ENCODE assay signal across 8 mouse cellular contexts in the genomic region with DNA sequence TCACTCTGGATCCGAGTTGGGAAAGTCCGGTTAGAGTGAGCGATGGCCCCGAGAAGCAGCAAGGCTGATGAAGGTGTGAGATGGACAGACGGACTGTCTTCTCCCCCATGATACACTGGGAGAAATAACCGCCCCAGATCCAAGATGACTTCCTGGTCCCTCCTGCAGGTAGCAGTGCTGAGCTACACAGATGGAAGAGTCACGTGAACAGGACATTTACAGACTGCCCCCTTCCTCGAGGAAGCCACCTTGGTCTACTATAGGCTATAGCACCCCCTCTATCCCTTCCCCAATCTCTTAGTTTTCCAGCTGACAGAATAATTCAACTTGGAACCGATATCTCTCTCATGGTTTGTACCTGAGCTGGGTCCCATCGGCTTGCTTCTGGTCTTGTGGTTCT. TPM values are rescaled to one million over a fixed set of nuclear protein-coding genes. Genes with fewer than 3 reads are reported as not detected.
DNase-seq lines count a peak whose midpoint lies in the region; ATAC-seq and TF ChIP-seq lines count a peak whose summit lies in the region.

No protein-coding gene starts in this region.

- peak overlapping the region; percentile 89 for H3K27ac ChIP-seq in layer of hippocampus, adult 2 months
- no peak overlapping the region for H3K27ac ChIP-seq in brown adipose tissue, adult 24 weeks (replicated peaks; ENCODE audit: low read depth, low read length)
- no peak overlapping the region for H3K27ac ChIP-seq in forebrain, embryonic 11.5 days (ENCODE audit: low read depth, low read length)
- H3K27ac ChIP-seq in intestine, embryonic 14.5 days (ENCODE audit: low read depth), result no peak overlapping the region

- peak overlapping the region; percentile 100 for H3K4me2 ChIP-seq in forebrain, embryonic 11.5 days (ENCODE audit: low read depth, low read length, severe bottlenecking)
- H3K4me2 ChIP-seq in intestine, embryonic 14.5 days (ENCODE audit: low read length), result peak overlapping the region; percentile 99

- H3K4me1 ChIP-seq in brown adipose tissue, adult 24 weeks (ENCODE audit: control insufficient read depth, insufficient read depth, insufficient read length, low read length), result peaks cover 3% of the 10 kb centered on the region; the same call in 1 of the 2 replicates
- peaks cover 6% of the 10 kb centered on the region; the same call in 1 of the 2 replicates for H3K4me1 ChIP-seq in forebrain, embryonic 11.5 days (replicated peaks; ENCODE audit: control insufficient read depth, insufficient read depth, low read length)
- H3K4me1 ChIP-seq in intestine, embryonic 14.5 days (replicated peaks; ENCODE audit: control insufficient read depth, insufficient read depth, low read length), result peaks cover 5% of the 10 kb centered on the region; the same call in 1 of the 2 replicates

- H3K9ac ChIP-seq in forebrain, embryonic 11.5 days (ENCODE audit: low read length), result no peak overlapping the region
- H3K9ac ChIP-seq in intestine, embryonic 14.5 days (ENCODE audit: low read length), result no peak overlapping the region

- no peaks in the 10 kb centered on the region for H3K36me3 ChIP-seq in forebrain, embryonic 11.5 days (ENCODE audit: control insufficient read depth, insufficient read depth, low read length)
- H3K36me3 ChIP-seq in intestine, embryonic 14.5 days (ENCODE audit: control insufficient read depth, insufficient read depth, low read length), result no peaks in the 10 kb centered on the region

- peak overlapping the region; percentile 84; the same call in 1 of the 2 replicates for H3K4me3 ChIP-seq in layer of hippocampus, adult 2 months
- H3K4me3 ChIP-seq in brown adipose tissue, adult 24 weeks (ENCODE audit: insufficient read depth, low read depth, low read length), result peak overlapping the region; percentile 58; the same call in 1 of the 2 replicates
- H3K4me3 ChIP-seq in forebrain, embryonic 11.5 days (ENCODE audit: low read depth, low read length), result peak overlapping the region; percentile 65
- H3K4me3 ChIP-seq in intestine, embryonic 14.5 days (ENCODE audit: low read depth, low read length), result peak overlapping the region; percentile 61

- WGBS in forebrain, embryonic 11.5 days, result 19% methylated on average over 10 of the region's 10 CpGs
- 29% methylated on average over 10 of the region's 10 CpGs for WGBS in intestine, embryonic 14.5 days

- peak; percentile 26; the same call in 1 of the 2 replicates for ATAC-seq in forebrain, embryonic 11.5 days (replicated peaks; ENCODE audit: low FRiP score)
- peak; percentile 13; the same call in 1 of the 2 replicates for ATAC-seq in intestine, embryonic 14.5 days (replicated peaks; ENCODE audit: low FRiP score, low TSS enrichment, low read depth)
- ATAC-seq in erythroid progenitor cell, adult 5-6 weeks (replicated peaks; ENCODE audit: low FRiP score, poor library complexity, severe bottlenecking), result no peak

- TF ChIP-seq CTCF in layer of hippocampus, adult 2 months (conservative IDR thresholded peaks at IDR 0.05), result peak; percentile 72

- no peaks in the 10 kb centered on the region; the same call in 1 of the 2 replicates for H3K9me3 ChIP-seq in forebrain, embryonic 11.5 days (ENCODE audit: control insufficient read depth, low read length)
- no peaks in the 10 kb centered on the region for H3K9me3 ChIP-seq in intestine, embryonic 14.5 days (ENCODE audit: control insufficient read depth, low read length)

- no peak for DNase-seq in layer of hippocampus, adult 2 months (ENCODE audit: low spot score in 2 of 2)
- no peak for DNase-seq in layer of hippocampus, adult 9-10 months (ENCODE audit: low spot score)
- no peak for DNase-seq in forebrain, embryonic 11.5 days (ENCODE audit: low spot score)
- DNase-seq in intestine, embryonic 14.5 days (ENCODE audit: low spot score), result no peak
- peak; percentile 36 for DNase-seq in lung, postnatal 36 days
- DNase-seq in Muller cell, postnatal 12 days (ENCODE audit: inconsistent ontology term), result no peak

- peaks cover 33% of the 10 kb centered on the region for H3K27me3 ChIP-seq in forebrain, embryonic 11.5 days (ENCODE audit: control insufficient read depth, insufficient read depth, low read length)
- peaks cover 12% of the 10 kb centered on the region for H3K27me3 ChIP-seq in intestine, embryonic 14.5 days (replicated peaks; ENCODE audit: control insufficient read depth, insufficient read depth, low read length)

RNA-seq across cellular contexts. Expression of a gene that starts 0.6 kb away (rescaled TPM):
- 100 to 1,000 TPM; 180 to 194 TPM for total RNA-seq in layer of hippocampus, adult 2 months (2021)
- 5.7 and 5.8 TPM in 2 replicates for polyA plus RNA-seq in brown adipose tissue, adult 24 weeks (2012; ENCODE audit: insufficient read depth, insufficient read length, missing spikeins)
- 3.7 and 4.5 TPM in 2 replicates for polyA plus RNA-seq in forebrain, embryonic 11.5 days (2014; fragmentation: Nextera tagmentation; extraction: Ambion mirVana)
- 8.6 and 9.1 TPM in 2 replicates for polyA plus RNA-seq in intestine, embryonic 14.5 days (2014; fragmentation: Nextera tagmentation; extraction: Ambion mirVana)
- total RNA-seq in erythroid progenitor cell, adult 5-6 weeks (2015; ENCODE audit: low replicate concordance), result not detected in 2 replicates
- total RNA-seq in erythroid progenitor cell, adult 5-6 weeks (2017; ENCODE audit: low replicate concordance), result 0.68 TPM in 1 of 2 replicates, not detected in the other

RNA-seq across cellular contexts. Expression of a gene that starts 20.4 kb away (rescaled TPM):
- total RNA-seq in layer of hippocampus, adult 2 months (2021), result not detected
- polyA plus RNA-seq in brown adipose tissue, adult 24 weeks (2012; ENCODE audit: insufficient read depth, insufficient read length, missing spikeins), result not detected in 2 replicates
- polyA plus RNA-seq in forebrain, embryonic 11.5 days (2014; fragmentation: Nextera tagmentation; extraction: Ambion mirVana), result not detected in 2 replicates
- polyA plus RNA-seq in intestine, embryonic 14.5 days (2014; fragmentation: Nextera tagmentation; extraction: Ambion mirVana), result not detected in 2 replicates
- total RNA-seq in erythroid progenitor cell, adult 5-6 weeks (2015; ENCODE audit: low replicate concordance), result not detected in 2 replicates
- not detected in 2 replicates for total RNA-seq in erythroid progenitor cell, adult 5-6 weeks (2017; ENCODE audit: low replicate concordance)

RNA-seq across cellular contexts. Expression of a gene that starts 33.9 kb away (rescaled TPM):
- not detected for total RNA-seq in layer of hippocampus, adult 2 months (2021)
- not detected in 2 replicates for polyA plus RNA-seq in brown adipose tissue, adult 24 weeks (2012; ENCODE audit: insufficient read depth, insufficient read length, missing spikeins)
- not detected in 2 replicates for polyA plus RNA-seq in forebrain, embryonic 11.5 days (2014; fragmentation: Nextera tagmentation; extraction: Ambion mirVana)
- not detected in 2 replicates for polyA plus RNA-seq in intestine, embryonic 14.5 days (2014; fragmentation: Nextera tagmentation; extraction: Ambion mirVana)
- total RNA-seq in erythroid progenitor cell, adult 5-6 weeks (2015; ENCODE audit: low replicate concordance), result not detected in 2 replicates
- total RNA-seq in erythroid progenitor cell, adult 5-6 weeks (2017; ENCODE audit: low replicate concordance), result not detected in 2 replicates

RNA-seq across cellular contexts. Expression of a gene that starts 39.9 kb away (rescaled TPM):
- total RNA-seq in layer of hippocampus, adult 2 months (2021), result 1 to 10 TPM; 4.1 to 5.5 TPM
- 1.6 and 1.7 TPM in 2 replicates for polyA plus RNA-seq in brown adipose tissue, adult 24 weeks (2012; ENCODE audit: insufficient read depth, insufficient read length, missing spikeins)
- polyA plus RNA-seq in forebrain, embryonic 11.5 days (2014; fragmentation: Nextera tagmentation; extraction: Ambion mirVana), result 0.71 and 0.95 TPM in 2 replicates
- polyA plus RNA-seq in intestine, embryonic 14.5 days (2014; fragmentation: Nextera tagmentation; extraction: Ambion mirVana), result 2.5 and 3.1 TPM in 2 replicates
- 1.7 and 4.0 TPM in 2 replicates for total RNA-seq in erythroid progenitor cell, adult 5-6 weeks (2015; ENCODE audit: low replicate concordance)
- 0.83 and 1.0 TPM in 2 replicates for total RNA-seq in erythroid progenitor cell, adult 5-6 weeks (2017; ENCODE audit: low replicate concordance)
